Mouse (Mus musculus) lung, embryonic 14.5 days (tissue): Measurements from ENCODE around the gene Map3k20. TPM values are rescaled to one million over a fixed set of nuclear protein-coding genes. Genes with fewer than 3 reads are reported as not detected.

ENCODE experiments used
- ATAC-seq: fragments of 200-750 bp; cut with Nextera tagmentation; 2 replicates; pipeline ENCODE4 v1.8.0; 2017; ENCODE audit warnings: mild to moderate bottlenecking, moderate TSS enrichment, moderate library complexity; ENCODE audit not compliant: insufficient read depth
- DNase-seq: peaks from one replicate; pipeline ENCODE4 v3.0.0-alpha.2; 2015
- H3K27ac ChIP-seq: fragments of 300-500 bp; sonication (generic); 2 replicates; pipeline ENCODE4 v1.5.1; 2014; ENCODE audit warnings: low read depth, mild to moderate bottlenecking, moderate library complexity
- H3K27me3 ChIP-seq: fragments of 300-500 bp; sonication (generic); 2 replicates; pipeline ENCODE4 v1.6.1; 2014; ENCODE audit warnings: low read length, control low read depth; ENCODE audit not compliant: insufficient read depth
- H3K36me3 ChIP-seq: fragments of 300-500 bp; sonication (generic); 2 replicates; pipeline ENCODE4 v1.6.1; 2014; ENCODE audit warnings: control low read depth; ENCODE audit not compliant: insufficient read depth
- H3K4me1 ChIP-seq: fragments of 300-500 bp; sonication (generic); 2 replicates; pipeline ENCODE4 v1.6.1; 2014; ENCODE audit warnings: antibody characterized with exemption, control low read depth; ENCODE audit not compliant: insufficient read depth
- H3K4me2 ChIP-seq: fragments of 300-500 bp; sonication (generic); 2 replicates; pipeline ENCODE4 v1.6.1; 2014; ENCODE audit warnings: mild to moderate bottlenecking
- H3K4me3 ChIP-seq: fragments of 300-500 bp; sonication (generic); 2 replicates; pipeline ENCODE4 v1.5.1; 2014; ENCODE audit warnings: low read depth, low read length
- H3K9ac ChIP-seq: fragments of 300-500 bp; sonication (generic); 2 replicates; pipeline ENCODE4 v1.6.1; 2014
- H3K9me3 ChIP-seq: fragments of 300-500 bp; sonication (generic); 2 replicates; pipeline ENCODE4 v1.6.1; 2016; ENCODE audit warnings: low read depth, low read length, control low read depth
- CTCF ChIP-seq: IDR thresholded peaks from 2 replicates; pipeline ENCODE4 v1.5.1; 2016; ENCODE audit warnings: antibody characterized with exemption, low read depth
- WGBS: fragments of 180-500 bp; shearing (Covaris S2); extraction: QIAGEN DNeasy Blood & Tissue Kit; methylation state at CpG from one replicate; pipeline ENCODE4 v1.1.7; 2014; 5-methylcytosine and 5-hydroxymethylcytosine counted together
- polyA plus RNA-seq: library from polyadenylated mRNA; unstranded; fragments of >200 nt; fragmentation: Nextera tagmentation; extraction: Ambion mirVana; gene quantifications from 2 replicates; pipeline ENCODE4 v1.2.1, GENCODE M21; 2014

The Map3k20 gene
- polyA plus RNA-seq, 1 experiment from 2014 or later, result 36.4 TPM

GRCm38 (mm10) chr2:72390474-72390873, 105.0 kb downstream of the Map3k20 start:
- WGBS, result 44% methylated on average over 6 of the region's 6 CpGs
- Histone ChIP-seq H3K36me3 (peaks cover 7% of the 10 kb centered on the region), H3K4me3 (no peak overlapping the region), H3K4me1 (no peaks in the 10 kb centered on the region), H3K4me2 (no peak overlapping the region), H3K9me3 (no peaks in the 10 kb centered on the region), H3K27me3 (no peaks in the 10 kb centered on the region), H3K27ac (0 out of 2 replicates have a peak overlapping the region, but pooled peaks have one; percentile 12), H3K9ac (no peak overlapping the region)
- no peak; the same call in 1 of the 2 replicates for ATAC-seq
- no peak for DNase-seq
- TF ChIP-seq CTCF, result no peak

- H3K9me3 ChIP-seq, result no peaks in the 10 kb centered on the region
- H3K27ac ChIP-seq, result no peak overlapping the region
- H3K27me3 ChIP-seq, result no peaks in the 10 kb centered on the region
- WGBS, result 31% methylated on average over 4 of the region's 4 CpGs
- ATAC-seq (no peak), DNase-seq (peak; percentile 13)
- H3K4me3 ChIP-seq, result no peak overlapping the region
- 0 out of 2 replicates have a peak, but pooled peaks cover 8% of the 10 kb centered on the region for H3K36me3 ChIP-seq
- no peak overlapping the region for H3K4me2 ChIP-seq
- no peak for TF ChIP-seq CTCF
- H3K4me1 ChIP-seq, result no peaks in the 10 kb centered on the region
- no peak overlapping the region for H3K9ac ChIP-seq
Observed at GRCm38 (mm10) chr2:72391024-72391423, 105.6 kb downstream of the Map3k20 start.

- TF ChIP-seq CTCF, result no peak
- no peak for DNase-seq
Observed at GRCm38 (mm10) chr2:72391721-72392120, 106.3 kb downstream of the Map3k20 start.

GRCm38 (mm10) chr2:72392316-72392715, 106.9 kb downstream of the Map3k20 start:
- H3K9me3 ChIP-seq, result no peaks in the 10 kb centered on the region
- H3K4me3 ChIP-seq, result no peak overlapping the region
- no peaks in the 10 kb centered on the region for H3K4me1 ChIP-seq
- H3K27ac ChIP-seq, result no peak overlapping the region
- TF ChIP-seq CTCF, result no peak
- no peak overlapping the region for H3K4me2 ChIP-seq
- DNase-seq (peak; percentile 85), ATAC-seq (no peak)
- 43% methylated on average over 4 of the region's 4 CpGs for WGBS
- no peak overlapping the region for H3K9ac ChIP-seq
- no peaks in the 10 kb centered on the region for H3K27me3 ChIP-seq
- 0 out of 2 replicates have a peak, but pooled peaks cover 8% of the 10 kb centered on the region for H3K36me3 ChIP-seq

More at GRCm38 (mm10) chr2:72391721-72392120, 106.3 kb downstream of the Map3k20 start:
- H3K36me3 ChIP-seq, result 0 out of 2 replicates have a peak, but pooled peaks cover 8% of the 10 kb centered on the region
- H3K4me2 ChIP-seq, result no peak overlapping the region
- no peaks in the 10 kb centered on the region for H3K9me3 ChIP-seq
- ATAC-seq, result no peak
- H3K27me3 ChIP-seq, result no peaks in the 10 kb centered on the region
- H3K4me1 ChIP-seq, result no peaks in the 10 kb centered on the region
- no peak overlapping the region for H3K4me3 ChIP-seq
- 89% methylated on average over 2 of the region's 2 CpGs for WGBS
- no peak overlapping the region for H3K27ac ChIP-seq
- H3K9ac ChIP-seq, result no peak overlapping the region

GRCm38 (mm10) chr2:72396934-72397333, 111.5 kb downstream of the Map3k20 start:
- Histone ChIP-seq H3K9me3 (no peaks in the 10 kb centered on the region), H3K27ac (no peak overlapping the region), H3K4me3 (no peak overlapping the region), H3K9ac (no peak overlapping the region), H3K4me1 (no peaks in the 10 kb centered on the region), H3K27me3 (no peaks in the 10 kb centered on the region), H3K36me3 (peaks cover 13% of the 10 kb centered on the region; the same call in 1 of the 2 replicates), H3K4me2 (no peak overlapping the region)
- ATAC-seq (no peak), DNase-seq (no peak)
- 79% methylated on average over 6 of the region's 6 CpGs for WGBS
- no peak for TF ChIP-seq CTCF

GRCm38 (mm10) chr2:72398227-72398626, 112.8 kb downstream of the Map3k20 start:
- no peak overlapping the region for H3K4me2 ChIP-seq
- H3K4me1 ChIP-seq, result no peaks in the 10 kb centered on the region
- H3K9me3 ChIP-seq, result no peaks in the 10 kb centered on the region
- H3K9ac ChIP-seq, result no peak overlapping the region
- peak; percentile 77 for DNase-seq
- no peaks in the 10 kb centered on the region for H3K27me3 ChIP-seq
- no peak overlapping the region for H3K4me3 ChIP-seq
- ATAC-seq, result no peak
- H3K27ac ChIP-seq, result no peak overlapping the region
- H3K36me3 ChIP-seq, result peaks cover 16% of the 10 kb centered on the region; the same call in 1 of the 2 replicates
- TF ChIP-seq CTCF, result peak; percentile 77
- 25% methylated on average over 13 of the region's 13 CpGs for WGBS

- ATAC-seq, result no peak
- TF ChIP-seq CTCF, result no peak
Observed at GRCm38 (mm10) chr2:72399469-72400195, 114.2 kb downstream of the Map3k20 start.

More at GRCm38 (mm10) chr2:72399469-72400195, 114.2 kb downstream of the Map3k20 start:
- Histone ChIP-seq H3K9ac (no peak overlapping the region), H3K9me3 (no peaks in the 10 kb centered on the region), H3K27ac (no peak overlapping the region), H3K27me3 (no peaks in the 10 kb centered on the region), H3K36me3 (peaks cover 18% of the 10 kb centered on the region; the same call in 1 of the 2 replicates), H3K4me1 (no peaks in the 10 kb centered on the region), H3K4me3 (no peak overlapping the region), H3K4me2 (no peak overlapping the region)
- 78% methylated on average over 12 of the region's 12 CpGs for WGBS
- no peak for DNase-seq
